Mouse (Mus musculus) ES-Bruce4 (cell line): ENCODE measurements around the gene Ifit1bl2.

Experiments used
- CTCF ChIP-seq: IDR thresholded peaks from one replicate; pipeline ENCODE4 v1.8.1; 2011; ENCODE audit warnings: low read depth, low read length
- EP300 ChIP-seq: IDR thresholded peaks from 2 replicates; pipeline ENCODE4 v1.6.1; 2011; ENCODE audit warnings: low read depth, low read length; ENCODE audit not compliant: insufficient read depth
- POLR2A ChIP-seq: IDR thresholded peaks from one replicate; pipeline ENCODE4 v1.8.1; 2011; ENCODE audit warnings: low read length; ENCODE audit not compliant: insufficient read depth

DNA sequence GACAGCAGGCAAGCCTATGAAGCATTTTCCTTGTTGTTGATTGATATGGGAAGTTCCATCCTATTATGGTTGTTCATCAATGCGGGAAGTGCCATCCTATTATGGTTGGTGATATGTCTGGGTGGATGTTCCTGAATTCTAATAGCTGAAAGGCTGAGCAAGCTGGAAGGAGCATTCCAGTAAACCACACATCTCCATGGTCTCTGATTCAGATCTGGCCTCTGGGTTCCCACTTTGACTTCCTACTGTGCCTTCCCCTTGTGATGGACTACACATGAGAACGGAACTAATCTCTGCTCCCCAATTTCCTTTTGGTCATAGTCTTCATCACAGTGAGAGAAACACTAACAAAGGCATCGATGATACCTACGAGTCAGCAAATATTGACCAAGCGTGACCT is 19.7 kb downstream of the Ifit1bl2 start:
- TF ChIP-seq CTCF (no peak), EP300 (no peak), POLR2A (no peak)
